Mouse (Mus musculus) myocyte (in vitro differentiated cells): Measurements from ENCODE around the gene Smpdl3b.

Experiments
- POLR2A ChIP-seq: IDR thresholded peaks from one replicate; pipeline ENCODE4 v1.6.1; 2011; ENCODE audit warnings: low read depth, mild to moderate bottlenecking, control low read depth, moderate library complexity; ENCODE audit not compliant: insufficient read length
- POLR2AphosphoS2 ChIP-seq: IDR thresholded peaks from one replicate; pipeline ENCODE4 v1.6.1; 2011; ENCODE audit warnings: low read depth, control low read depth; ENCODE audit not compliant: insufficient read length

GRCm38 (mm10) chr4:132805599-132806197 lies 48.6 kb upstream of the Smpdl3b start:
- TF ChIP-seq POLR2A (no peak), POLR2AphosphoS2 (no peak)
